Mouse (Mus musculus) spleen, adult 2 months (tissue): ENCODE measurements around the gene Clk4.

Experiments
- CTCF ChIP-seq: fragments of 200-500 bp; IDR thresholded peaks from 2 replicates; pipeline ENCODE4 v1.5.1; 2011; ENCODE audit warnings: mild to moderate bottlenecking, inconsistent platforms; ENCODE audit not compliant: insufficient read depth, insufficient read length, insufficient replicate concordance; ENCODE audit errors: extremely low read depth
- POLR2A ChIP-seq: fragments of 200-500 bp; IDR thresholded peaks from 2 replicates; pipeline ENCODE4 v1.6.1; 2011; ENCODE audit warnings: low read depth, low read length, inconsistent platforms

DNA sequence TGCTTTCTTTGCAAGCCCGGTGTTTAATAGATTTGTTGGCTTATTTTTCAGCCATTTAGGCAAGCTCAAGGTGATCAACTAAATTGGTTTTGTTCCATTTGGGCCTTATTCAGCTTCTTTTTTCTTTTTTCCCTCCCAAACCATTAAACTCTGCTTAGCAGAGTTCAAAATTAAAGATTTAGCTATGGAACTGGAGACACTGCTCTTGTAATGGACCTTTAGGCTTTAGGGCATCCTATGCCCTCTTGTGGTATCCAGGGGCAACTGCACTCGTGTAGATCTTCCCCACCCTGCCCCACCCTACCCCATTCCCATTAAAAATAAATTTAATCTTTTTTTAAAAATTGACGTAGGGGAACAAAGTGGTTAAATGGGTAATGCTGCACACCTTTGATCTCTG is 3.8 kb downstream of the Clk4 start:
- TF ChIP-seq CTCF (peak; percentile 24; the same call in 1 of the 2 replicates), POLR2A (no peak)
